Mouse (Mus musculus) cerebellum, adult 9-11 months (tissue): ENCODE measurements around the gene Slc16a14.
"Not testable (repeated sequence)": the region's sequence is repeated elsewhere in the genome, so short reads cannot be mapped to it uniquely, and the experiment has no call there.

Experiments
- DNase-seq: peaks from one replicate; pipeline ENCODE4 v3.0.0; 2022

Slc16a14 gene

DNA sequence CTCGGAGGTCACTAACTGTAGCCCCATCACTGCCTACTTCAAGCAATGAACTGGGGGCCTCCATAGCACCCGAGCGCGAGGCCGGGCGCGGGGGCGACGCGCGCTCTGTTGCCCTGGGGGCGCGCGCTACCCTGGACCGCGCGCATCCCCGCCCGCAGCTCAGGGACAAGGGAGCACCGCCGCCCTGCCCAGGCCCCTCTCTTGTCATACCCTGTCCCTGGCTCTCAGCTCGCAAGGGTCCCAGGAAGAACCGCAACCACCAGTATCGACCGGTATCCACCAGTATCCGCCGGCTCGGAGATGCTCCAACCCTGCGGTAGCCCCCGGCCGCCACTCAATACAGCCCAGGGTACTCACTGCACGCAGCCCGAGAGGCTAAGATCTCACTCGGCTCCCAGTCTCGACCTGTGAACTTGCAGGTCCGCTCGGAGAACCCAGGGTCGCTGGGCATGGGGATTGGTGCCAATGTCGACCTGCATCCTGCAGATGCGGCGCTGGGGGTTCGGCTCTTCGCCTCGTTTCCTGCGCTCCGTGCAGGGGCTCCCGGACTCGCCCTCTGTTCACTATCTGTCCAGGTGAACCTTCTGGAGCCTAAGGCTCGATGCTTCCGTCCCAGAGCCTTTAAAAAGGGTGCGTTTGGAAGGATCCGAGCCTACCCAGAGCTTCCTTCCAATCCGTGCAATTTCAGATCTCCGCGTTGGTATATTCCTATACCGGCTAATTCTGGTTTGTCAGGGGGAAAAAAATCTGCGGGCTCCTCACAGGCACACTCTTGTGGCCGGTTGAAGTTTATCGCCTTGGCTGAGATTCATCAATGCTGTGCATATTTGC, at the start of gene Slc16a14:
Gene Slc16a14, minus strand, starts transcription at position 632 of the 831 bp plus-strand sequence.
- peak; percentile 68 for DNase-seq

DNA sequence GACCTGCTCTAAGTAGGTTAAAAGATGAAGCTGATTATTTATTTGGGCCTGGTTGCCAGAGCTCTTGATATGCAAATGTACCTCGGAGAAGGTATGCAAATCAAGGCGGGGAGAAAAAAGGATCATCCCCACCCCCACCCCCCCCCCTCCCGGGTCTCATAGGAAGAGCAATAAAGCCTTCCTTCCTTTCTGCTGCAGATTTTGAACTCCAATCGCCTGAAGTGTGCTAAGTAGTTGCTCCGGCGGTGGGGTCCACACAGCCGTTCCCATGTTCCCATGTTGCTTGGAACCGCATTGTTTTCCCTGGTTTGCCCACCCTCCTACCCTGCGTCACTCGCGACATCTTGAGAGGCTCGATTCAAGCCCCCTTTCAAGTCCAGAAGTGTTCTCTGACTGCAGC, 26.8 kb upstream of the Slc16a14 start:
- DNase-seq = not testable (repeated sequence)

DNA sequence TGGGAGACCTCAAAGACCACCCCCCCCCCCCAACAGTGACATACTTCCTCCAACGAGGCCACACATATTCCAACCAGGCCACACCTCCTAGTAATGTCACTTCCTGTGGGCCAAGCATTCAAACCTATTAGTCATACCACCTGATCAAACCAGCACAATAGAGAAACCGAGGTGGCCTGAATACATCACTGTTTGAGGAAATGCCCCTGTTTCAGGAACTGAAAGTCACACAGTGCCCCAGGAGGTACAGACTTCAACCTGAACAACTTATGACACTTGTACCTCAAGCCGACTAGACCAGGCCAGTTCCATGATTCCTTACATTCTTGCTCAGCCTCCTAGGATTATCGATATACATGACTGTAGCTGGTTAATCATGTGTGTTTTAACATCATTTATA, 22.8 kb upstream of the Slc16a14 start:
- DNase-seq = not testable (repeated sequence)

DNA sequence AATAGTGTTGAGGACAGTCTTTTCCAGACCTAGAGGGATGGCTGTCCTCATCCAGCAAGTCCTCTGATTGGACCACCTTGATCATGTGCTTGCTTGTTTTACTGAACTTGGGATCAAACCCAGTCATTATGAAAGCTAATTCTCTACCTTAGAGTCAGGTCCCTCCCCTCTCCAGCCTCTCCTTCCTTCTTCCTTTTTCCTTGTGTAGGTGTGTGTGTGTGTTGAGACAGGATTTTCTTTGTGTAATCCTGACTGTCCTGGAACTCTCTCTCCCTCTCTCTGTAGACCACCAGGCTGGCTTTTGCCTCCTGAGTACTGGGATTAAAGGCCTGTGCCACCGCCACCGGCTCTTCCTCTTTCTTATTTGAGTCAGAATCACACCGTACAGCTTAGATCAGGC, 21.8 kb upstream of the Slc16a14 start:
- not testable (repeated sequence) for DNase-seq

DNA sequence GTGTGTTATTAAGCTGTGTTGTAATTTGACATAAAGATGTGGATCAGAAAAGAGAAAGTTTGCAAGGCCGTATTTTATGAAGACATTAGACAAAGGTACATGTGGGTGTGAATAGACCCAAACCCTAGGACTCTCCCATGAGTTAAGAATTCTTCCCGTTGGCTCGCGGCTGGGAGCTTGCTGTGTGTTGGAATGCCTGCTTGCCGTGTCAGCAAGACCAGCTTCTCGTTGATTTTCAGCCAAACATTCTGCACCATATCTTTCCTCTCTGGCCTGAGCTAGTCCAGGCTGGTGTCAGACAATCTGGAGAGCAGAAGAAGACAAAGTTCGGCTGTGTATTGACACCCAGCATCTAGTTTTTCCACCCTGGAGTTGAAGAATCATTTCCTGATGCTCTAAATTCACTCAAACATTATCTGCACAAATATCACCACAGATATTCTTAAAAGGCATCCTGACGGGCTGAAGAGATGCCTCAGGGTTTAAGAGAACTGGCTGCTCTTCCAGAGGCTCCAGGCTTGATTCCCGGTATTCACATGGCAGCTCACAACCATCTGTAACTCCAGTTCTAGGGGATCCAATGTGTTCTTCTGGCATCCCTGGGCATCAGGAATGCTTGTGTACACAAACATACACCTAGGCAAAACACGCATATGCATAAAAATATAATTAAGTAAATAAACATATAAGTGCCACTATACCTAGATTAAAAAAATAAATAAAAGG, 17.7 kb upstream of the Slc16a14 start:
- DNase-seq = peak; percentile 65

DNA sequence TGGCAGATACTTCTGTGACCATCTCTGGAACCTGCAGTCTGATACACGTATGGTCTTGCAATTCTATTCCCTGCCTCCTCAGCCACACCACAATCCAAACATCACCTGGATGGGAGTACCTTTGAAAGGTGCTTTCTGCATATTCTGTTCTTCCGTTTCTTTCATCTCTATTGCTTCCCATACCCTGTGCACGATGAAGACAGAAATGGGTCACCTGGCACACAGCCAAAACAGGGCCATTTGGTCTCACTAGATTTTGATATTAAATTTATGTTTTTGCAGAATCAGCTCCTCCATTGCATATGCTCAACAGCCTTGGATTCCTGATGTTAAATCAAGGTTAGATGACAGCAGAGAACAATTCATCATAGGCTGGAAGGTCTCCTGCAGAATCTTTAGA, 16.6 kb upstream of the Slc16a14 start:
- peak; percentile 56 for DNase-seq

DNA sequence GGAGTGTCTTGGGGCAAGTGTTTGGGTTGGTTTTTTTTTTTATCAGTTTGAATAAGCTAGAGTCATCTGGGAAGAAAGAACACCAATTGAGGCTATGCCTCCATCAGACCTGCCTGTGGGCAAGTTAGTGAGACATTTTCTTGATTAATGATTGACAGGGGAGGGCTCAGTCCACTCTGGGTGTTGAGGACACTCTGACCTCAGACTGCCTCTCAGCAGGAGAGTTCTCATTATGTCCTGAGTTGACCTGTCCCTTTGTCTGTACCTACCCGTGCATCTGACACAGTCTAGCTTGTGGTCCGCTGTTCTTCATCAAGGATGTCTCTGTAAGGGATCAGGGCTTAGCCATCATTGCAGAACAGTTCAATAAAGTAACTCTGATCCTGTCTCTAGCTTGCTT, 12.5 kb upstream of the Slc16a14 start:
- no peak for DNase-seq

DNA sequence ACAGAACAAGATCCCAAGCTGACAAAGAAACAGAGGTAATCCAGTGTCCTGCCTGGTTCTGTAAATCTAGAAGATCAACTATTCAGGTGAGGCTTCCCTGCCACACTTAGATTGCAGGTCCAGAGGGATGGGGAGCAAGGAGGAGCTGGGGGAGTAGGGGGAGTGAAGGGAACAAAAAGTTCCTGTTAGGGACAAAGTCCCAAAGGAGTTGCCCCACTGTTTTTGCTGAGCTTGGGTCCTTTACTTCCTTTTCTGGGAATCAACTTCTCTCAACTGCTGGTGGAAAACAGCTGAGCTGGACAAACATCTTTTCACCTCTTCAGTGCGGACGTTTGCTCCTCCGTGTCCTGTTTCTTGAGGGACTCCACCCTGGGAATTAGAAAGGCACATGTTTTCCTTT, 11.0 kb upstream of the Slc16a14 start:
- no peak for DNase-seq

DNA sequence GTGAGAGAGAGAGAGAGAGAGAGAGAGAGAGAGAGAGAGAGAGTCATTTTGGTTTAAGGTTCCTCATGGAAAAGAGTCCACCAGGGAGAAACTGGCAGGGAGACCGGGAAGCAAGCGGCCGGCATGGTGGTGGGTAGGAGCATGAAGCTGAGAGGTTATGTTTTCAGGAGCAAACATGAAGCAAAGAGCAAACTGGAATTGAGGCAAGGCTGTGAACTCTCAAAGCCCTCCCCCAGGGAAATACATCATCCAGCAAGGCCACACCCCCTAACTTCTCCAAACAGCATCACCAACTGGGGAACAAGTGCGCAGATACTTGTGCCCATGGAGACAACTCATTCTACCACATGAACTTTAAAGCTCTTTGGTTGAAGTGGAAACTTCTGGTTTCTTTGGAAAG, 8.6 kb upstream of the Slc16a14 start:
- no peak for DNase-seq

DNA sequence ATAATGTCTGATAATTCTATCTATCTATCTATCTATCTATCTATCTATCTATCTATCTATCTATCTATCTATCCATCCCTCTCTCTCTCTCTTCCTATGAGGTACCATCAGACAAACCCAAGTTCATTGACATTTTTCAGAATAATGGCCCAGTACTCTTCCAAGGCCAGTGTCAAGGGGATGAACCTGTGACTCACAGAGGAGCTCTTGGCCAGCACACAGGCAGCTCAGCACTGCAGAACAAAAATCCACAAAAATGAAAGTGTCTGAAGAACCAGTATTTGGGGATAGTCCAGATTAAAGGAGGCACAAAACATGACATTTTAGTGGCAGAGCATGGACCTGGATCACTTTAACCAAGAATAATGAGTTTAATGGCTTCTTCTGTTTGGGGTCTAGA, 7.7 kb upstream of the Slc16a14 start:
- no peak for DNase-seq

DNA sequence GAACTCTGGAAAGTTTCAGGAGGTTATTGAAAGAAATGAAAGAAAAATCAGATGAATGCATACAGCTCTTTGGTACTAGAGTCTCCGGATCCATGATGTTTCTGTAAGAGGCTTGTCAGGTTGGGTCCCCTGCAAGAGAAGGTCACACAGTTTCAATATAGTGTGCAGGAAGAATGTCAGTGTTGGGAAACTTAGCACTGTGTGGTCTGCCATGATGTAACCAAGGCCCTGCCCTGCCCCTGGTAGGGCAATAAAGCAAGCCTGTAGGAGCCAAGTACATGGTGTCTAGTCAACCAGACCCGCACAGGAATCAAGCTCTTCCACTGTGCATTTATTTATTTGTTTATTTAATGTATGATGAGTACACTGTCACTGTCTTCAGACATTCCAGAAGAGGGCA, 5.4 kb upstream of the Slc16a14 start:
- DNase-seq = no peak

DNA sequence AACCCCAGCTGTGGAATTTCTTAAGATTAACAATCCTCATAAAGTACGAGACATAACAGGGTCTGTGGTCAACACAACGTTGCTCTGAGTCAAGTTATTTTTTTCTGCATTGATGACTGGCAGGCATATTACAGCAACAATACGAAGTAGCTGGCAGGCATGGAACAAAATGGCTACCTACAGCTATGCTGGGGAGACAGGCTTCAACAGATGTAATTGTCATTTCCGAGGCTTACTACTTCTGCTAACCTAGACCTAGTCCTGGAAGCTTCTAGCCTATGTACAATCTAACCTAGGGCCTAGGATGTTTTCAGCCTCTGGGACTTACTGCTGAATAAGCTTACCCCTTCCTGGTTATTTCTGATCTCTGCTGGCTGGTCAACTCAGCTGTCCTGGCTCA, 4.5 kb upstream of the Slc16a14 start:
- DNase-seq = no peak

DNA sequence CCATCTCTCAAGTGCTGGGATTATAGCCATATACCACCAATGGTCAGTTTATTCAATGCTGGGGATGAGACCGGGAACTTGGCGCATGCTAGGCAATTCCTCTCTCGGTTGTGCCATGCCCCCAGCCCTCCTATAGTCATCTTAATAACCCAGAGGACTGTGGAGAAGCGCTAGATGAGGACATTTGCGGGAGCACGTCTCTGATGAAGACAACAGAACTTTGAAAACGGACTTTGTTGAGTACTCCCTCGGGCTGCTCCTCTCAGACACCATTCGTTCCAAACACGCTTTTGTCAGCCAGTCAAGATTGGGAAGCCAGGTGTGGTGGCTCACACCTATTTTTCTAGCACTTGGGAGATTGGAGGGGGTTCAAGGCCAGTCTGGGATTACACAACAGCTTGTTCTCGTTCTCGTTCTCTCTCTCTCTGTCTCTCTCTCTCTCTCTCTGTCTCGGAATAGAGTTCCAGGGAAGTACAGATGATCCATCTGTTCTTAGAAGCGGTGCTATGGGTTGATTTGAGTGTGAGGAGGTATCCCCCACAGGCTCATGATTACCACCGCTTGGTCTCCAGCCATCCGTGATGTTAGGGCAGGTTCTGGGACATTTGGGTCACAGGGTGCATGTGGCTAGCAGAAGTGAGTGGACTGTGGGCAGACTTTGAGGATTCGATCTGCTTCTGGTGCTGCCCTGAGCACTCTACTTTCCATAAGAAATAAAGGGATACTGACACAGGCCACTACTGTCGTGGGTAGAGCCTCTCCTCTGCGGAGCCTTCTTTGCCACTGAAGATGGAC, 2.0 kb upstream of the Slc16a14 start:
- peak; percentile 15 for DNase-seq

DNA sequence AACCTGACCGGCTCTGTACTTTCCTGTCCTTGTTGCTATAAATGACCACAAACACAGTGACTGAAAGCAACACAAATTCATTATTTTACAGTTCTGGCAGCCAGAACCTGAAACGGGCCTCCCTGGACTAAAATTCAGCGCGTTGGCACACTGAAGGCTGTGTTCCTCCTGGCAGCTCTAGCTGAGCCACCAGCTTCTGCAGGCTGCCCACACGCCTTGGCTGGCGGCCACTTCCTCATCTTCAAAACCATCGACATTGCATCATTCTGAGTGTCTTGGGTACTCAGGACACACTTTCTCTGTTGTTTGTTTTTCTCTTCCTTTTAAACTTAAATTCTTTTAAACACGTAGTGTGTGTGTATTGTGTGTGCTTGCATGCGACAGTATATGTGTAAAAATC, 734 bp upstream of the Slc16a14 start:
- DNase-seq = peak; percentile 79

DNA sequence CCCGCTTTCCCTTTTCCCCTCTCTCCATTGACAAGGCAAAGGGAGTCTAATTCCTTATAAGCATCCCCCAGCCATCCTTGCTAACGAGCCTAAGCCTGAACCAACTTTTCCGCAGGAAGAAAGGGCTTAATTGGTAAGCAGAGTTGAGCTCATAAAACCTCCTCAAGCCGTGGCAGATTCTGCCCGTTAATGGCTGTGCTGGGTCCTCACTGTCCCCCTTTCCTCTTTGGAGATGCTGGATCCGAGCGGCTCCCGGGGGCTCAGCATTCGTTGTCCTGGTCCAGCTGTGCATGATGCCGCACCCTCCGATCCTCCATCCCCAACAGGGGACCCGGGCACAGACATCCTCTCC, 807 bp downstream of the Slc16a14 start:
- no peak for DNase-seq

DNA sequence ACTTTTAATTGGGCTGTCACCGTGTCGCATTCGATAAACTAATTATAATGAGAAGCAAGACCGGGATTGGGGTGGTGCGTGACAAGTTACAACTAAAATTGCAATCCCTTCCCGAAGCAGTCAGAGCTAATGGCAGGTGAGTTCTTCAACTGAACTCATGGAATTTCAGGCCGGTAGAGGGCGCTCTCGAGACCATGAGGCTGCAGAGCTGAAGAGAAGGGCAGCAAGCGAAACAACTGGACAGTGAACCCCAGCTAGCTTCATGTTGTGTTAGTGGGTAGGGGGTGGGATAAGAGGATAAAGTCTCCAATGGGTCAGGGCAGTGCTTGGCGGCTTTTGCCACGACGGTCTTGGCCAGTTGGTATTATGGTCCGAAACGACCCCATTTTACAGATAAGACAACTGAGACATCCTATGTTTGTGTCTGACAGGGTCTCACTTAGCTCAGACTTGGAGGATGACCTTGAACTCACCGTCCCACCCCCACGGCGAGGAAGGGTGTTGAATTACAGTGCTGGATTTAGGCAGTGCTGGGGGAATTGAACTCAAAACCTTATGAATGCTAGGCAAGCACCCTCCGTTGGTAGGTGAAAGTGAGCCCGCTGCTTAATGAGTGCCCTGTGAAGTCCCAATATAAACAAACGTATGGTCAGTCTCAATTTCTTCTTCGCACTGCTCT, 1.3 kb downstream of the Slc16a14 start:
- peak; percentile 79 for DNase-seq

DNA sequence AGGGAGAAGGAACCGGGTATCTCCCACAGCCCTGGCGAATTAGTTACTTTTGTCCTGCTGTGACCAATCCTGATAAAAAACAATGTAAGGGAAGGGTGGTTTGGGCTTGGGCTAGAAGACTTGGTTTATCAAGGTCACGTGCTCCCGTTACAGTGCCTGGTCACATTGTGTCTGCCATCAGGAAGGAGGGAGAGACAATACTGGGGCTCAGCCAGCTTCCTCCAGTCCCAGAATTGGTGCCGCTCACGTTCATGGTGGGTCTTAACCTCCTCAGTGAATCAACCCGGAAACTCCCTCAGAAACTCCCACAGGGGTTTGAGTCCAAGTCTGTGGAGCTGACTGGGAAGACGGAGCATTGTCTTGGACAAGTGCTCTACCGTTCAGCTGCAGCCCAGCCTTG, 9.3 kb downstream of the Slc16a14 start:
- DNase-seq = no peak

DNA sequence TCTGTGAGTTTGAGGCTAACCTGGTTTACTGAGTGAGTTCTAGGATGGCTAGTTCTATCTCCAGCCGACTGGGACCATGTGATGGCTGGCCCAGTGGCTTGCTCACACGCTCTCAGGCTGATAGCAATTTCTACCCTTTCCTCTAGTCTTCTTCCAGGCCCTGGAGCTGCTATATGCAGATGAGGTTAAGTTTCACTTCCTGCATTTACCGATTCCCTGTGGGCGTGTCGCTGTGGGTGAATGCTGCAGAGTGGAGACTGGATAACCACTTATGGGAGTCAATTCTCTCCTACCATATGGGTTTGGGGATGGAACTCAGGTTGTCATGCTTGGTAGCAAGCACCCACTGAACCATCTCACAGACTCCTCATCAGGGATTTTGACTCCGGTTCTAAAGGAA, 10.8 kb downstream of the Slc16a14 start:
- no peak for DNase-seq

DNA sequence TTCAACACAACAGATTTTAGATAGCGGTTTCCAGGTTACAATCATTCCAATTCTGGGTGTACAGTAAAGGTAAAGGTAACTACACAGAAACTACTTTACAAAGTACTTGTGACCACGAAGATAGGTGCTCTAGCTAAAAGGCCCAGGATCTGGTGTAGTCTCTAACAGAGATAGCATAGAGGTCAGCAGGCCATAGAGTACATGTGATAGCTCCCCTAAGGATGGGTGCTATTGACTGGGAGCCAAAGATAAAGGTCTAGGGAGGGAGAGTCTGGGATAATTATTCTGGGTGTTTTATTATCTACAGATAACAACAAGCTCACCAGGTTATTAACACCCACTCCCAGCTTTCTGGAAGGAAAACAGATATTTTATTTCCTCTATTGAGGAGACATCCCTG, 11.5 kb downstream of the Slc16a14 start:
- no peak for DNase-seq

DNA sequence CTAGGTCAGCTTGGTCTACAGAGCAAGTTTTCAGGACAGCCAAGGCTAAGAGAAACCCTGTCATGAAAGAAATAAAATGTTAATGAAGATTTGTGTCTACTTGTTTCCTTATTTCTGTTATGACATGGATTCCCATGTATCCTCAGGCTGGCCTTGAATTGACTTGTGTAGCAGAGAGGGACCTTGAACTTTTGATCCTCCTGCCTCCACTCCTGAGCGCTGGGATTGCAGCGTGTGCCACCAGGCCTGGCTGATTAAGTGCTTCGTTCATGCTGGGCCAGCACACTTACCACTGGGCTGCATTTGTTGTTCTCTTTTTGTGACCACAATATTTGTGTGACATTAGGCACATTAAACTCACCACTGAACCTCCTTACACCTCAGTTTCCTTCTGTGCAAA, 16.1 kb downstream of the Slc16a14 start:
- no peak for DNase-seq

DNA sequence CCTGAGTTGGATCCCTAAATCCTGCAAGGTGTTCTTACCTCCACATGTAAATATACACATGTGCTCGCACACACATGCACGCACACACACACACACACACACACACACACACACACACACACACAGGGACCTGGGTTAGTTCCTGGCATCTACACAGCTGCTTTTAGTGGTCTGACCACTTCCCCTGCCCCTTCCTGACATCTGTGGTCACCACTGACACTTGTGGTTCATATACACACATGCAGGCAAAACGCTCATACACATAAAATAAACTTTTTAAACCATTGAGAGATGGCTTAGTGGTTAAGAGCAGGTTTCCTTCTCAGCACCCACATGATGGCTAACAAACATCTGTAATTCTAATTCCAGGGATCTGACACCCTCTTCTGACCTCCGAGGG, 19.9 kb downstream of the Slc16a14 start:
- no peak for DNase-seq

DNA sequence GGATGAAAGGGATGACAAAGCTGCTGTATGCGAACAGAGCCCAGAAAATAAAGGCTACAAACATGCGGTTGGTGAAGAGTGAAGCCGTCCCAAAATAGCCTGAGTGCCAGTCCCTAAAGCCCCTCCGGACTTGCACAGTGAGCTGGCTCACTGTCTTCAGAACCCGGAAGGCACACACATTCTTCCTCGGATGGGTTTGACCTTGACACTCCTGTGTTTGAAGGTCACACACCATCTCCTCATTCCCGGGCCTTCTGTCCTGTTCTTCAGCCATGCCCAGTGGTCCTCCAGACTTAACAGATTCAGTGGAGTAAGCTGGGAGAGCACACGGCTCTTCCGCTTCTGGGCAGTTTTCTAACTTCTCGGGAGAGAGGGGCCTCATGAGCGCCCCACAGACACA, 22.4 kb downstream of the Slc16a14 start:
- DNase-seq = no peak

DNA sequence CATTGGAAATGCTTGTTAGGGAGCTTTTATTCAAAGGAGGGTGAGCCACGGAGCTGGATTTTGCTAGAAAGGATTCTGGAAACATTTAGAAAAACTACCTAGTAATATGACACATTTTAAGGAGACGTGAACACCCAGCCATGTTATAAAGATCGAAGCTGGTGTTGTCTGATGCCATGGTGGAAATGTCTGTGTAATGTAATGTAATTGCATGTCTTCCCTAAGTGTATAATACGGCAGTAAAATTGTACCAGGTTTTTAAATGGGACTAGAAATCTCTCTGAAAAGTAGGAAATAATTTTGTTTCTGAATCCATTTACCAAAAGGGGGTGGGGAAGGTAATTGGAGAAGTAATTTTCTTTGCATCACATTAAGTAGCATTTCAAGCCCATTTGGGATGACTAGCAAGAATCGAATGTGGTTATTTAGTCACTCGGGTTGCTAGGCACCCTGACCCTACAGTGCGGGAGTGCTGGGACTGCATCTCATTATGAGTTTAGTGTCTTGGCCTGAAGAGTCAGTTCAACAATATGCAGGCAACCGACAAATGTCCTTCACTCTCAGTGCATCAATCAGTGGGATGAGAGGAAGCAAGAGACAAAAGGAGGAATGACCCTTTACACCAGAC, 24.6 kb downstream of the Slc16a14 start:
- no peak for DNase-seq
